Mouse (Mus musculus) erythroblast, embryonic 14.5 days (primary cell): ENCODE results near the gene Ercc1. TPM values are rescaled to one million over a fixed set of nuclear protein-coding genes. Genes with fewer than 3 reads are reported as not detected.
A peak's percentile ranks its signal among the peaks of the same experiment; 100 is the strongest.

Experiments used
- H3K27me3 ChIP-seq: 2 replicates; pipeline ENCODE4 v1.6.1; 2012; ENCODE audit warnings: inconsistent platforms; ENCODE audit not compliant: control insufficient read depth
- H3K36me3 ChIP-seq: 2 replicates; pipeline ENCODE4 v1.6.1; 2012; ENCODE audit warnings: mild to moderate bottlenecking, inconsistent platforms; ENCODE audit not compliant: control insufficient read depth
- H3K4me1 ChIP-seq: 2 replicates; pipeline ENCODE4 v1.6.1; 2012; ENCODE audit warnings: inconsistent platforms; ENCODE audit not compliant: control insufficient read depth
- H3K4me3 ChIP-seq: replicated peaks from 2 replicates; pipeline ENCODE3; 2012; ENCODE audit warnings: moderate library complexity, mild to moderate bottlenecking, inconsistent platforms
- H3K9me3 ChIP-seq: 2 replicates; pipeline ENCODE4 v1.6.1; 2012; ENCODE audit warnings: low read length, inconsistent platforms, mixed read lengths; ENCODE audit not compliant: control insufficient read depth
- GATA1 ChIP-seq: IDR thresholded peaks from 2 replicates; pipeline ENCODE4 v1.6.1; 2012; ENCODE audit warnings: low read length, inconsistent platforms, mixed read lengths
- TAL1 ChIP-seq: IDR thresholded peaks from 3 replicates; pipeline ENCODE4 v1.6.1; 2012; ENCODE audit warnings: low read length, inconsistent platforms, mixed read lengths
- polyA plus RNA-seq: library from polyadenylated mRNA; stranded (reverse); fragments of >175 nt; gene quantifications from 2 replicates; pipeline ENCODE4 v1.2.3, GENCODE M21; 2012

Ercc1 gene
- polyA plus RNA-seq, 1 experiment: 3.6 TPM

GRCm38 (mm10) chr7:19328425-19328824 is 16.2 kb upstream of the Ercc1 start:
- TF ChIP-seq TAL1: no peak
- TF ChIP-seq GATA1: no peak
- H3K4me1 ChIP-seq: peaks cover 41% of the 10 kb centered on the region

GRCm38 (mm10) chr7:19331910-19332309 is 12.7 kb upstream of the Ercc1 start:
- no peaks in the 10 kb centered on the region for H3K36me3 ChIP-seq
- peaks cover 55% of the 10 kb centered on the region for H3K27me3 ChIP-seq
- H3K9me3 ChIP-seq: peaks cover 6% of the 10 kb centered on the region
- TF ChIP-seq GATA1: no peak
- TF ChIP-seq TAL1: no peak
- peaks cover 24% of the 10 kb centered on the region for H3K4me1 ChIP-seq
- no peak overlapping the region for H3K4me3 ChIP-seq

More at GRCm38 (mm10) chr7:19328425-19328824, 16.2 kb upstream of the Ercc1 start:
- Histone ChIP-seq H3K36me3 (no peaks in the 10 kb centered on the region), H3K9me3 (peaks cover 6% of the 10 kb centered on the region), H3K27me3 (peaks cover 62% of the 10 kb centered on the region), H3K4me3 (no peak overlapping the region)

DNA sequence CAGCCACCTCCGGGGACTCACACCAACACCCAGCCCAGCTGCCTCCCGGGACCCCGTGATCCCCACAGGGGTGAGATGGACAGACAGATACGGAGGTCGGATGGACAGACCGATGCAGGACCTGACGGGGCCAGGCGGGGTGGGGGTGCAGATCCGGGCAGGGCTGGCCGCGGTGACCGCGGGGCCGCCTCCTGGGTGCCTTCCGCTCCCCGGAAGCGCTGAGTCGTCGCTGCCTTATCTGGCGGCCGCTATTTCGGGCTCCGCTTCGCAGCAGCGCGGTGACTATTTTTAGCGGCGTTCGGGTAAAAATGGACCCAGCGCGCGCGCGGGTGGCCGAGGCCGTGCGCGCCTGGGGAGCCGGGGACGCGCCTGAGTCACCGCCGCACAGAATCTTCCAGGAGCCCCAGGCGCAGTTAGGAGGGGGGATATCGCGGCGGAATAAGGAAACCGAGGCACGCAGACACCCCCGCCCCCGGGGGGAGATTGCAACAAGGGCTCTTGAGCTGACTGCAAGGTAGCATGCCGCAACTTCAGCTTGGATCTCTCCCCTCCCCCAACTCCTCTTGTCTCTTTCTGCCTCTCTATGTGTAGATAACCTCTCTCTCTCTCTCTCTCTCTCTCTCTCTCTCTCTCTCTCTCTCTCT is 11.7 kb upstream of the Ercc1 start:
- H3K27me3 ChIP-seq: peaks cover 56% of the 10 kb centered on the region
- H3K36me3 ChIP-seq: no peaks in the 10 kb centered on the region
- peaks cover 14% of the 10 kb centered on the region for H3K4me1 ChIP-seq
- TF ChIP-seq TAL1: no peak
- TF ChIP-seq GATA1: no peak
- peak overlapping the region; percentile 63 for H3K4me3 ChIP-seq
- H3K9me3 ChIP-seq: peaks cover 6% of the 10 kb centered on the region

DNA sequence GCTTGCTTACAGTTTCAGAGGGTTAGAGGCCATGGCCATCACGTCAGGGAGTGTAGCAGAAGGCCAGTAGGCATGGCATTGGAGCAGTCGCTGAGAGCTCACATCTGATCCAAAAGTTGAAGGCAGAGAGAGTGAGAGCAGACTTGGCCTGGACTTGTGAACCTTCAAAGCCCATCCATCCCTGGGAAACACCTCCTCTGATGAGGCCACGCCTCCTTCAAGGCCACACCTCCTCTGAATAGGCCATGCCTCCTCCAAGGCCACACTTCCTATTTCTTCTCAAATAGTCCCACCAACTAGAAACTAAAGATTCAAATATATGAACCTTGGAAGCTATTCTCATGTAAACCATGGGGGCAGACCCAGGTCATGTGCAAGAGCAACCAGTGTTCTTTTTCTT is 9.0 kb upstream of the Ercc1 start:
- H3K4me1 ChIP-seq: peaks cover 10% of the 10 kb centered on the region

DNA sequence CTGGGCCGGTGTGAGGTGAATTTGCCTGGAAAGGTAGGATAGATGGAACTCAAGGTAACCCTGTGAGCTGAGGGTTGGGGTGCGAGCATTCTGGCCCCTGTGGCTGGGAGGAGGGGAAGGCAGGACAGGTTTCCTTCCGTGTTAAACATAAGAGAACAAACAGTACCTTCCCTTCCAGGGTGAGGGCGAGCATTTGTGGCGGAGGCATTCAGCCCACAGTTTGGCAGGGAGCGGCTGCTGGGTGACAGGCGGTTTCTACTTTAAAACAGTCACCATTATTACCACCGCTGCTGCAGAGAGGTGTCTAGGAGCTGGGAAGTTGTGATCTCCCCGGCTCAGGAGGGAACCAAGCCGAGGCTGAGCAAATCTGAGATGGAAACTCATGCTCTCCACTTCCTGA is 7.5 kb upstream of the Ercc1 start:
- H3K4me3 ChIP-seq: no peak overlapping the region

More for the DNA sequence above, 9.0 kb upstream of the Ercc1 start:
- Histone ChIP-seq H3K9me3 (no peaks in the 10 kb centered on the region), H3K36me3 (no peaks in the 10 kb centered on the region), H3K4me3 (no peak overlapping the region), H3K27me3 (peaks cover 61% of the 10 kb centered on the region)
- TF ChIP-seq TAL1 (no peak), GATA1 (no peak)

DNA sequence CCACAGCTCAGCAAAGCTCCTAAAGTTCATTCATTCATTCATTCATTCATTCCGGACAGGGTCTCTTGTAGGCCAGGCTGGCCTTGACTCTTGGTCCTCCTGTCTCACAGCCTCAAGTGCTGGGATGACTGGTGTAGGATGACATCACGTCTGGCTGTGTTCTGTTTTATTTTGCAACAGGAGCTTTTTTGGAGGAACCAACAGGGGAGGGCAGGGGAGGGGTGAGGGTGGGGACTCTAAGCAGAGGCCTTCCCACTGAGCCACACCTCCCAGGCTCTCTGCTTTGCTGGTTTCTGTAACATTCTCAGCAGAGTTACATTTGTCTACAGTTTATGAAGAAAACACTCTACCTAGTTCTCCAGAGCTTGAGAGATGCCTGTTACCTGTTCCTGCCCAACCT is 6.5 kb upstream of the Ercc1 start:
- H3K4me3 ChIP-seq: no peak overlapping the region
- peaks cover 65% of the 10 kb centered on the region for H3K27me3 ChIP-seq
- peaks cover 9% of the 10 kb centered on the region for H3K4me1 ChIP-seq
- no peaks in the 10 kb centered on the region for H3K9me3 ChIP-seq
- H3K36me3 ChIP-seq: no peaks in the 10 kb centered on the region
- TF ChIP-seq TAL1: no peak
- TF ChIP-seq GATA1: no peak

More for the DNA sequence above, 7.5 kb upstream of the Ercc1 start:
- no peaks in the 10 kb centered on the region for H3K9me3 ChIP-seq
- no peaks in the 10 kb centered on the region for H3K36me3 ChIP-seq
- peaks cover 65% of the 10 kb centered on the region for H3K27me3 ChIP-seq
- TF ChIP-seq GATA1 (no peak), TAL1 (no peak)
- peaks cover 10% of the 10 kb centered on the region for H3K4me1 ChIP-seq

DNA sequence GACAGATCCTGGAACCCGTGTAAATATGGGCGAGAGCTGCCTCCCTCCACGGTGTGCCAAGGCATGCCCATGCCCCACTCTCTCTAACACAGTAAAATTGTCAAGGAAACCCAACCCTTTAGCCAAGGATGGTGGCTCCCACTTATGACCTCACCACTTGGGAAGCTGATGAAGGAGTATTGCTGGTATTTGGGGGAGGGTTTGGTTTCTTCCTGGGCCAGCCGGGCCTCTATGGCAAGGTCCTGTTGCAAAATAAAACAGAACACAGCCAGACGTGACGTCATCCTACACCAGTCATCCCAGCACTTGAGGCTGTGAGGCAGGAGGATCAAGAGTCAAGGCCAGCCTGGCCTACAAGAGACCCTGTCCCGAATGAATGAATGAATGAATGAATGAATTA is 6.0 kb upstream of the Ercc1 start:
- no peak overlapping the region for H3K4me3 ChIP-seq
- H3K36me3 ChIP-seq: no peaks in the 10 kb centered on the region
- peaks cover 65% of the 10 kb centered on the region for H3K27me3 ChIP-seq
- no peaks in the 10 kb centered on the region for H3K9me3 ChIP-seq
- no peak for TF ChIP-seq GATA1
- no peak for TF ChIP-seq TAL1
- H3K4me1 ChIP-seq: peaks cover 10% of the 10 kb centered on the region

- no peaks in the 10 kb centered on the region for H3K9me3 ChIP-seq
- H3K27me3 ChIP-seq: peaks cover 73% of the 10 kb centered on the region
- no peak for TF ChIP-seq GATA1
- TF ChIP-seq TAL1: no peak
- H3K36me3 ChIP-seq: no peaks in the 10 kb centered on the region
- H3K4me3 ChIP-seq: no peak overlapping the region
- peaks cover 29% of the 10 kb centered on the region for H3K4me1 ChIP-seq
These were observed 3.3 kb upstream of the Ercc1 start for GRCm38 (mm10) chr7:19341250-19341649.

DNA sequence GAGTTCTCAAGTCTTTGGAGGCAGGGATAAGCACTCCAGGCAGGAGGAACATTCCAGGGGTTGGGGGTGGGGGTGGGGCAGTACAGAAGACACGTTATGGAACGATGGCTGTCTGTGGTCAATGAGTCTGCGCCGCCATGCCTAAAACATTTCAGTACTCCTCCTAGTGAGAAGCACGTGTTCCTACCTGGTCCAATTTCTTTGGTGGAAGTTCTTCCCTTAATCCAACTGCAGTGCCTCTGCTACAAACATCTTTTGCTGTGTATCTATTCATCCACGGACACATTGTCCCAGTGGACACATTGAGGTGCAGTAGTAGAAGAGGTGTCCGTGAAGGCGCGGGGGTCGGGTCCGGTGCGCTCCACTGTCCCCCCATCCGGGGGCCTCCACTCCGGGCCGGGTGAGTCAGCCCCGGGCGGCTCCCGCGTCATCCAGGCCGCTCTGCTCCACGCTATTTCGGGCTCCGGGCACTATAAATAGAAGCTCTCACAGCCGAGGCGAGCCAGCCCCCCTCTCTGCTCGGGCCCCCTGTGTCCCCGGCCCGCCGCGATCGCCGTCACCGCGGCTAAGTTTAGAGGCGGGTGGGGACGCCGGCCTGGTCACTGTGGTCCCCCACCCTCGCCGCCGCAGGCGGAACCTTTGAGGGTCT is 2.7 kb upstream of the Ercc1 start:
- Histone ChIP-seq H3K4me3 (no peak overlapping the region), H3K9me3 (no peaks in the 10 kb centered on the region), H3K4me1 (peaks cover 29% of the 10 kb centered on the region), H3K36me3 (no peaks in the 10 kb centered on the region), H3K27me3 (peaks cover 71% of the 10 kb centered on the region)
- TF ChIP-seq GATA1 (no peak), TAL1 (no peak)
